Mouse (Mus musculus) left cerebral cortex, postnatal 10 days (tissue): ENCODE data around the gene Dlx6. TPM values are rescaled to one million over a fixed set of nuclear protein-coding genes. Genes with fewer than 3 reads are reported as not detected.
A peak's percentile ranks its signal among the peaks of the same experiment; 100 is the strongest.

Experiments
- DNase-seq, 2 experiments: peaks; one replicate each; pipeline ENCODE4 v3.0.0; 2021 to 2022; ENCODE audit warnings: low spot score in 2 of 2, mixed read lengths in 1 of 2; ENCODE audit errors: extremely low spot score in 1 of 2
- intact Hi-C: fragments of 180-260 bp; cut with DNase I; formaldehyde crosslinking; loops from one replicate; pipeline ENCODE4 v1.15.1; 2025
- total RNA-seq, 2 experiments: library from RNA; stranded (reverse); gene quantifications; 2 replicates each; pipeline ENCODE4 v1.2.3; 2021

Dlx6 gene
- total RNA-seq, 2 experiments from 2014 or later, result 10.1 to 13.4 TPM

- no peak for DNase-seq
- intact Hi-C loops, result no loop called here
These were observed 5.4 kb upstream of the Dlx6 start for GRCm38 (mm10) chr6:6857766-6858165.

GRCm38 (mm10) chr6:6858571-6858970 is 4.6 kb upstream of the Dlx6 start:
- no peak for DNase-seq
- intact Hi-C loops, result no loop called here

DNA sequence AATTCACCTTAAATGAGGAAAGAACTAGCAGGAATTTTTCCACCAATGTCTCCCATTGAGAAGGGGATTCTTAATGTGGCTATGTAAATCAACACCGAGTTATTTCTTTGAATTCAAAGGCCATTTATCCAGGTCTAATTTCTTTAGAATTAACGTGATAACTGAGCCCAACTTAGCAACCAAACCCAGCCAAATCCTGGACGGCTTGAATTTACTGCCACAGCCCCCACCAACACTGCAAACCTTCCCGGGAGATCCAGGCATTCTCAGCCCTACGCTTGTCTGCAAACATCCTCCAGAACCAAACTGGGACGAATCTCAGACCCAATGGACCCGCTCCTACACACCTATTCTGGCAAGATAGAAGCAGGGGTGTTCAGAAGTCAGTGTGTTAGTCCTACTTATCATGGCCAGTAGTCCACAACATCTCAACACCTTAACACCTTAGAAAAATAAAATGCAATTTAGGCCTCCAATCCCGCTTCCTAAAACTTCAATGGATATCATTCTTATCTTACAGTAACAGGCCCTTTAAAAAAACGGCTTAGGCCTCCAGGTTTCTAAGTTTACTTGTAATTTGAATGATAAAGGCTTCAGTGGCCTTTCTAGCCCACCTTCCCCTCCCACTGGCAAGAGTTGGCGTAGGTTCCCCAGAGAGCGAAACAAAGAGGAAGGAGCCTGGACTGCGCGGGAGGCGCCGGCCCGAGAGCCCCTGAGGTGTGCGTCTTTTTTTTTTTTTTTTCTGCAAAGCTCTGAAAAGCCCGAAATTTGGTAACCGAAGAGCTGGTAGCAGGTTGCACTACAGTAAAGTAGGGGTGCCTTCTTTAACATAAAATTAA is 3.8 kb upstream of the Dlx6 start:
- intact Hi-C loops, result no loop called here
- DNase-seq, result no peak

- no peak for DNase-seq
- intact Hi-C loops, result loop anchor here (10.0 kb wide), 1 partner anchor 285 kb away; the partner anchor contains the start of gene Sem1
These were observed 3.2 kb upstream of the Dlx6 start for GRCm38 (mm10) chr6:6859950-6860410.

DNA sequence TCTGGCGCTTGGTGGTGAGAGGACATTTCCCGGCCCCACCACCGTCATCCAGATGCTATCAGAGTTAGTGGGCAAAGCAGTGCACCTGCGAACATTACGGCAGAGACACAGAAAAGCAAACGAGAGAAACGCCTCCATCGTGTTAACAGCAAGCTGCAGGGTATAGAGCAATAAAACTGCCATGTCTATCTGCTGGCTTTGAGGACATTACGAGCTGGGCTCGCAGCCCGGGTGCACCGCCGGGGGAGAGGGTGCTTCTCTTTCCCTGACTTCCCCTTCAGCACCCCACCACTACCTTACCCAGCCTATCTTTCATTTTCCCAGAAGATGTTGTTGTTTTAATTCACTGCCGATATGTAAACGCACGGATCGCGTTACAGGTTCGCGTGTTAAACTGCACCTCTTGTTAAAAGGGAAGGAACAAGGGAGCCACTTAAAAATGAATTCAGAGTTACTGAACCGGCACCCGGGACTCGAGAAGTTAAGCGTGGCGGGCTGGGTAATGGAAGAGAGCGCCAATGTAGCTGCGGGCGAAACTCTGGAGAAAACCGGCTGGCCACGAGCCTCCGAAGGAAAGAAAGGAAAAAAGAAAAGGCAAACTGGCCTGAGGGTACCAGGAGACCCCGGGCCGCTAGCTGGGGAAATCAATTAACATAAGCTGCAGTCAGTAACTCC is 2.6 kb upstream of the Dlx6 start:
- no peak for DNase-seq
- intact Hi-C loops, result loop anchor here (10.0 kb wide), 1 partner anchor 286 kb away; the partner anchor contains the start of gene Sem1

DNA sequence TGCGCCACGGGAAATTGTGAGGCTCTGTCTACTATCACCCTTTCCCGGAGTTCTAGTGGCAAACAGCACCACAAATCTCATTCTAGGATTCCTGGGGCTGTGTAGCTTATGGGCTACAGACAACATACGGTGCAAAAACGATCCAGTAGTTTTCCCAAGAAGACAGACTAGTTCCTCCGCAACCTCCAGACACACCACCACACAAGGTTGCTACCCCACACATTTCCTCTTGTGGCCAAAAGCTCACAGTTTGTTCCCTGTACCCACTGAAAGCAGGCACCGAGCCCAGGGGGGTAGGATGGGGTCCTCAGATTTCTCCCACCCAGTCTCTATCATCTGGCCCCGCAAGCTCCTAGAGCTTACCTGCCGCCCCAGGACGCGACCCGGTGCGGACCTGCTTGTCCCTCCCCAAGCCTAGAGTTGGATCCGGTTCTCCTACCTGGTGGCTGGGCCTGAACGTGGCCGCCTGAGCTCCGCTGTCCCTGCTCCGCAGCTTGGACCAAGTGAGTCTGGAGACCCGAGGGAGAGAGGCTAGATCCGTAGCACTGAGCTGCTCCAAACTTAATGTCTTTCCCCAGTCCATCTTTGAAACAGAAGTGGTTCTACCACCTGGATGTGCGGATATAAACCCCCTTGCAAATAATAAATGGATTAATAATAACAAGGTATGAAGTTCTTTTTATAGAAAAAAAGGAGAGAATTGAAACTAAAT is 1.9 kb upstream of the Dlx6 start:
- no peak for DNase-seq
- intact Hi-C loops, result loop anchor here (10.0 kb wide), 1 partner anchor 286 kb away; the partner anchor contains the start of gene Sem1

DNA sequence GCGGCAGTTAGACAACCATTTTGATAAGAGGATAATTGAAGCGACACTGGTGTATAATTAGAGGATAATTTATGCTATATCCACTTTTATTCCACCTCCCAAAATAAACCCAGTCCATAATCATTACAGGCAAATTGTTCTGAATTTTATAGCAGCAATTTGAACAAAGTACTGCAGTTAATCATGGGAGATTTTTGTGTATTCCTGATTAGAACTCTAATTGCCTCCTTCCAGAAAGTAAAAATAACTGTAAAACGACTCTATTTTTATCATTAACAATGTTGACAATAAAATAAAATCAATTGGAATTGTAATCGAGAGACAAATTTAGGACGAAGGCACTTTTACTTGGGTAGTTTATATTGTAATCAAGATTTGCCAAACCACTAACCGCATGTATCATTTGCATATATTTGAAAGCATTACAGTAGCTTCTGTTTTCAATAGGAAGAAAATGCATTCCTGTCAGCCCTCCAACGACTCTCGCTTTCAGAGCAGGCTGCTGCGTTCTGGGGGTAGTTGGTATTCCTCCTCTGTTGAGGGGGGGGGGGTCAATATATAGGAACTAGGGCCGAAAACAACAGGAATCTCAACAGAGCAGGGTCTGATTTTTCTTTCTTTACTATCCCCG is 1.2 kb upstream of the Dlx6 start:
- intact Hi-C loops, result loop anchor here (10.0 kb wide), 1 partner anchor 287 kb away; the partner anchor contains the start of gene Sem1
- DNase-seq, result no peak

DNA sequence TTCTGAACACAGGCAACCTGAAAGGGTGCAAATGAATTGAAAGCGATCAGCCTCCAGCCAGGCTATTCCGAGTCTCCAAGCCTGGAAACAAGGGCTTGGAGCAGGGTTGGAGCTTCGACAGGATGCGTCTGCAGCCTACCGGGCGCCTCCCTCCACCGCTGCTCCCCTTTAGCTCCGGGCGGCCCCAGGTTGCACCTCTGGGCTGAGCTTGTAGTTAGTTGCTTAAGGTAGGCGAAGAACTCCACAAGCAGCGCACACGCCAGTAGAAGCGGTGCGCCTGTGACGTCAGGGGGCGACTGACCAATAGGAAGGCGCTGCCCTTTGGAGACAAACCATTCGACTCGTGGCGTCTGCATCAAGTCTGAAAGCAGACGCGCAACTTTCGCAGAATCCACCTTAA is 523 bp upstream of the Dlx6 start:
- intact Hi-C loops, result loop anchor here (10.0 kb wide), 1 partner anchor 288 kb away; the partner anchor contains the start of gene Sem1
- DNase-seq, result peak; percentile 45 to 60

GRCm38 (mm10) chr6:6863955-6864354 is 821 bp downstream of the Dlx6 start:
- no peak for DNase-seq
- intact Hi-C loops, result loop anchor here (10.0 kb wide), 1 partner anchor 289 kb away; the partner anchor contains the start of gene Sem1

GRCm38 (mm10) chr6:6864441-6865440 is 1.6 kb downstream of the Dlx6 start:
- DNase-seq, result no peak
- intact Hi-C loops, result loop anchor here (10.0 kb wide), 1 partner anchor 290 kb away; the partner anchor contains the start of gene Sem1

GRCm38 (mm10) chr6:6867031-6867430 is 3.9 kb downstream of the Dlx6 start:
- no peak for DNase-seq
- intact Hi-C loops, result loop anchor here (10.0 kb wide), 1 partner anchor 292 kb away; the partner anchor contains the start of gene Sem1

- no peak for DNase-seq
- intact Hi-C loops, result loop anchor here (10.0 kb wide), 1 partner anchor 294 kb away; the partner anchor contains the start of gene Sem1
These were observed 6.0 kb downstream of the Dlx6 start for GRCm38 (mm10) chr6:6869041-6869685.

- intact Hi-C loops, result loop anchor here (10.0 kb wide), 1 partner anchor 295 kb away; the partner anchor contains the start of gene Sem1
- no peak for DNase-seq
These were observed 7.0 kb downstream of the Dlx6 start for GRCm38 (mm10) chr6:6869961-6870800.

DNA sequence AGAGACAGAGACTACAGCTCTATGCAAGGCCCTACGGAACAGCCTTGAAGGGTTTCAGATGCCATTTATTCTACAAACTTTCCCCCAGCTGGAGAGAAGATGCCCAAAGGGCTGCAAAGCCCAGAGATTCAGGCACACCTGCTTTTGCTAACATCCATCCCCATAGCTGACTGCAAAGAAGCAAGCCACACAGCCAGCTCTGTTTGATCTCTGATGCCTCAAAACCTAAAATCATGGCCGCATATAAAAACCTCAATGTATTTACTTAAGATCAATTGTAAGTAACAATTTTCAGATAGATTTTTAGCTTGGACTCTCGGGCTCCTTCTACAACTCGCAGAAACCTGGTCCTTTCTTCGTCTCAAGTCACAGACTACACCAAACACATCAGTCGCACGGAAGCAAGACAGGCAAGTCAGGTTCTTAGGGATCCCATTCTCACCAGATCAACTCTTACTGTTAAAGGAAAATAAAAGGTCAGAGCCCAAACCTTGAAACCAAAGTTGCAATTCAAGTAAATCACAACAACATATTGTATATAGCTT is 7.8 kb downstream of the Dlx6 start:
- intact Hi-C loops, result no loop called here

DNA sequence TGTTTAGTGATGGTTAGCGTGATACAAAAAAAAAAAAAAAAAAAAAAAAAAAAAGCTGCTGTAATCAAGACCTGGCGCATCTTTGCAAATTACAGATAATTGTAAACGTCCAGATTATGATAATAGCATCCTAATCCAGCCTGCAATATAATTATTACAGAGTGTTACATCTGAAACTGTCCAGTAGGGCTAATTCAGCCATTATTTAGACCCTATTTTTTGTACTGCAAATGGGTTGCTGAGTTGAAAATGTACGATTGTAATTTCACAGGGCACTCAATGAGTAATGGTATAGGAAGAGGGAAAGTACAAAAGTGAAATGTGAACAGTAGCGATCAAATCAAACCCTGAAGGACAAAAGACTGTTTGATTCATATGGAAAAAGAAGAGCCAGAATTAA is 8.6 kb downstream of the Dlx6 start:
- intact Hi-C loops, result no loop called here
- no peak for DNase-seq

More for the DNA sequence above, 7.8 kb downstream of the Dlx6 start:
- no peak for DNase-seq

DNA sequence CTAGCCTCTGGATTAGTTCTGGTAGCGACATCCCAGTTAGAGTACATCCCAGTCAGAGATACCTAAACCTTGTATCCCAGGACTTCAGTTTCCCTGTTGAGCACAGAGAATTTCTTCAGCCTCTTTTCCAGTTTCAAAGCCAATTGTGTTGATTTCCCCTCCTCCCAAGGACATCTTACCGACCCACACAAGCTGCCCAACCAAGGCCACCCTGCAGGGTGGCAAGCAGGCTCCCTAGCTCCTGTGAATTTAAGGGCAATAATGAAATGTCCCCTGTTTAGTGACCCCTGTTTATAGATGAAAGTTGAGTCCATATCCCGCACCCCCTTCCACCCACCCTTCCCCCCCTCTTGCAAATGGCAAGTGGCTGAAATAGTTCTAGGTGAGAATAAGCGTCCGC is 9.7 kb downstream of the Dlx6 start:
- intact Hi-C loops, result no loop called here
- no peak for DNase-seq
